Mouse (Mus musculus) cortical plate, adult 2 months (tissue): Measurements from ENCODE around the gene Asic2.

Experiments
- CTCF ChIP-seq: fragments of 200-500 bp; IDR thresholded peaks from 2 replicates; pipeline ENCODE4 v1.5.1; 2011; ENCODE audit warnings: mild to moderate bottlenecking, control low read depth, low read length; ENCODE audit not compliant: insufficient read depth; ENCODE audit errors: extremely low read depth
- POLR2A ChIP-seq: fragments of 200-500 bp; IDR thresholded peaks from 2 replicates; pipeline ENCODE4 v1.6.1; 2011; ENCODE audit warnings: mild to moderate bottlenecking, low read length, control low read depth; ENCODE audit not compliant: insufficient read depth; ENCODE audit errors: extremely low read depth

DNA sequence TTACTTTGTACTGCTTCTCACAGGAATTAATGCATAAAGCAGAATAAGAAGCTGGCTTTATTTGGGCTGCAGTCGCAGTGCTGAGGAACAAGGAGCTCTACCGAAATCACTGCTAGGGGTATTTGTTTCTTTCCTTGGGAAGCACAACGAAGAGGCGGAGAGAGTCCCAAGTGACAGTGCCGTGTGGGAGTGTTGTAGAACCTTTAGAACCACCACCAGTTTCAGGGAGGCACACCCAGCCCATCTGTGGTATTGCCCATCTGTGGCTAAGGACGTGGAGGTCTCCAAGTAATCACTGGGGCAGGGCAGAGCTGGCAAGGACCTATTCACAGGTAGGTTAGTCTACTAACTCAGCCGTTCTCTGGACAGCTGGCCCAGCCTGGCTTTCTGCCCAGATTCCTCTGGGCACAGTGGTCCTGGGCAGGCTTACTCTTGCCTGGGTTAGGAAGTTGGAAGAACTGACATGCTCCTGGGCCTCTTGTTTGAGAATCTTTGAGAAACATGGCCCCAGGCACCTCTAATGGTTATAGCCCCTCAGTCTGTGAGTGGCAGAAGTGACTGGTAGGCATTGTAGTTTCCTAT is 1085.9 kb downstream of the Asic2 start:
- no peak for TF ChIP-seq POLR2A
- no peak for TF ChIP-seq CTCF
